Mouse (Mus musculus): ENCODE data around the gene Gm44805.
A peak's percentile ranks its signal among the peaks of the same experiment; 100 is the strongest.

Gm44805 gene

DNA sequence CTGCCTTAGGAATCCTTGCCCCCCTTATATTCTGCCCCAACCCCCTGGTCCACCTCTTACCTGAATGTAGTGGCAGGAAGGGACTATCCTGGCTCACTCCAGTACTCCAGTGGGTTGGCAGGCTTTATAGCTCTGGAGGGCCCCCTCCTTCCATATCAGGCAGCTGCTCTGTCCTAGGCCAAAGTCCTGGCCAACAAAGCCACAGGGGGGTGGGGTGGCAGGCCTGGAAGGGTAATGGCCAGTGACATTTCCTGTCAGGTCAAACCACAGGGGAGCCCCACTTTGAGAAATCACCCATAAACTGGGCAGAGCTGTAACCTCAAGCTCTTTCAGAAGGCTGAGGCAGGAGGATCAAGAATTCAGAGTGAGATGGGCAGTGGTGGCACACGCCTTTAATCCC is 4.6 kb downstream of the Gm44805 start:
- no peak for DNase-seq

GRCm38 (mm10) chr7:19675824-19676223 is 5.4 kb downstream of the Gm44805 start:
- DNase-seq, result no peak

GRCm38 (mm10) chr7:19673083-19673699 is 8.0 kb downstream of the Gm44805 start:
- no peak for DNase-seq

GRCm38 (mm10) chr7:19671511-19671910 is 9.7 kb downstream of the Gm44805 start:
- DNase-seq, result no peak

GRCm38 (mm10) chr7:19668947-19669721 is 12.1 kb downstream of the Gm44805 start:
- DNase-seq, result peak; percentile 93 to 96

DNA sequence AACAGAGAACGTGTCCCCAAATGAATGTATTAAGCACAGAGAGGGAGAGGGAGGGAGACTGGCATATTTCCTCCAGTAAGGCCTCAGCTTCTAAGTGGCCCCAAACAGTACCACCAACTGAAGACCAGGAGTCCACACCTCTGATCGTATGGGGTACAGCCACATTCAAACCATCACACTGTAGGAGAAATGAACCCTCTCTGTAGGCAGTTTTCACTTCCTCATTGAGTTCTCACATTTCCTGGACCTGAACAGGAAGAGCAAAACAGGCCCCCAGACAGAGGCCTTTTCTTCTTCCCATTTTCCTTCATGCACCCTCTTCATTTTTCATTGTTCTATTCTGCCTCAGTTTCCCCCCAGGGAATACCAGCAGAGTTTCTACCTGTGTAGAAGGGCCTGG is 13.8 kb downstream of the Gm44805 start:
- no peak for DNase-seq

GRCm38 (mm10) chr7:19666750-19667149 is 14.5 kb downstream of the Gm44805 start:
- no peak for DNase-seq

- peak; percentile 98 to 99 for DNase-seq
Measured at GRCm38 (mm10) chr7:19664955-19665841, 16.0 kb downstream of the Gm44805 start, which contains the start of gene Clptm1. Clptm1 (minus strand) TSS chr7:19665033.

DNA sequence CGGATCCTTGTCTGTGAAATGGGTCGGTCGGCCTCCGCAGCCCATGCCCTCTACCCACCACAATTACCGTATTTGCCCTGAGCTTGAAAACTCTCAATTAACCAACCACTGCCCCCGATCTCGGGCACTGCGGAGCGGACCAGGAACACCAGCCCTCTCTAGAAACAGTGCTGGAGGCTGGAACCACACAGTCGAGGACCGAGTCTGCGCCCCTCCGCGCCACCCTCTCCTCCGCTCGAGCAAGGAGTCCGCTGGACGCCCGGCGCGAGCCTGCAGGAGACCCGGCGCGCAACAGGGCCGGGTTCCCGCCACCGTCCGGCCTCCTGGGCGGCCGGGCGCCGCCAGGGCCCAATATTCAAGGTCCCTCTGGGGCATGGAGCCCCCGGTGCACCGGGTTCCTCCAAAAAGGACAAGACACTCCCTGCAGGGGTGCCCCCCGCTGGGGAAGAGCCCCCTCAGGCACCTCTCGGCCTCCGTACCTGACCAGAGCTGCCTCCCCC is 16.7 kb downstream of the Gm44805 start:
- no peak for DNase-seq

- DNase-seq, result no peak
Measured at GRCm38 (mm10) chr7:19663940-19664339, 17.3 kb downstream of the Gm44805 start.

- DNase-seq, result no peak
Measured at GRCm38 (mm10) chr7:19652614-19653013, 28.6 kb downstream of the Gm44805 start.

DNA sequence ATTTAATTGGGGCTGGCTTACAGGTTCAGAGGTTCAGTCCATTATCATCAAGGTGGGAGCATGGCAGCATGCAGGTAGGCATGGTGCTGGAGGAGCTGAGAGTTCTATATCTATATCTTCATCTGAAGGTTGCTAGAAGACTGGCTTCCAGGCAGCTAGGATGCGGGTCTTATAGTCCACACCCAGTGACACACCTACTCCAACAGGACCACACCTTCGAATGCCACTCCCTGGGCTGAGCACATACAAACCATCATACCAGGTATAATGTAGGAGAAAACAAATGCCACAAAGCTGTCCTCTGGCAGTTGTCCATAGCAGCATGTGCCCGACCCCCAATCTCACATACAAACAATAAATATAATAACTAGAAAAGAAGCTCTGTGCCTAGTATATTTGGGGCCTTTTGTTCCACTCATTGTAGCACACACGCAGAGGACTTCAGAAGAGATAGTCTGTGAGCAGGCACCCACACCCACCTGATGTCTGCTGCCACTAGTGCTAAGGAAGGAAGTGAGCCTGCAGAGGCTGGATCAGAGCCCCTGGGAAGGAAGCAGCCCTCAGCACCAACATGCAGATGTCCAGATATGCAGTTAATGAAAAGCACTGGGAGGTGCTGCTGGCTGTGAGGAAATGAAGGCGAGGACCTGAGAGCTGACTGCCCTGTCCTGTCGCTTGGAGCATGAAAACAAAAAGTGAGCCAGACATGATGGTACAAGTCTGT is 30.0 kb downstream of the Gm44805 start:
- no peak for DNase-seq

DNA sequence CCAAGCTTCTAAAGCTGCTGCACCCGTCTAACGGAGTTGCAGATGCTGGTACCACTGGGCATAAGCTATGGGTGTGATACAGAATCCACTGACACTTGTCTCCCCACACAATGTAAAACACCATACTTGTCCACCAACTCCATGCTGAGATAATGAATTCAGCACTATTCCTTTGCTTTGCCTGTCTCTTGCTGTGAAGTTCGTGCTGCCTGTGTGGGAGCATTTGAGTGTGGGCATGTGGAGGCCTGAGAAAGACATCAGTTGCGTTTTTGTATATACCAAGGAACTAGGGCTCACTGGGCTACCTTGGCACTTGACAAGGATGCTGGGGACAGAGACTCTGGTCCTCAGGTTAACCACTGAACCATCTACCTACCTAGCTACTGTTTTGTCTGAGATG is 40.0 kb downstream of the Gm44805 start:
- no peak for DNase-seq

DNA sequence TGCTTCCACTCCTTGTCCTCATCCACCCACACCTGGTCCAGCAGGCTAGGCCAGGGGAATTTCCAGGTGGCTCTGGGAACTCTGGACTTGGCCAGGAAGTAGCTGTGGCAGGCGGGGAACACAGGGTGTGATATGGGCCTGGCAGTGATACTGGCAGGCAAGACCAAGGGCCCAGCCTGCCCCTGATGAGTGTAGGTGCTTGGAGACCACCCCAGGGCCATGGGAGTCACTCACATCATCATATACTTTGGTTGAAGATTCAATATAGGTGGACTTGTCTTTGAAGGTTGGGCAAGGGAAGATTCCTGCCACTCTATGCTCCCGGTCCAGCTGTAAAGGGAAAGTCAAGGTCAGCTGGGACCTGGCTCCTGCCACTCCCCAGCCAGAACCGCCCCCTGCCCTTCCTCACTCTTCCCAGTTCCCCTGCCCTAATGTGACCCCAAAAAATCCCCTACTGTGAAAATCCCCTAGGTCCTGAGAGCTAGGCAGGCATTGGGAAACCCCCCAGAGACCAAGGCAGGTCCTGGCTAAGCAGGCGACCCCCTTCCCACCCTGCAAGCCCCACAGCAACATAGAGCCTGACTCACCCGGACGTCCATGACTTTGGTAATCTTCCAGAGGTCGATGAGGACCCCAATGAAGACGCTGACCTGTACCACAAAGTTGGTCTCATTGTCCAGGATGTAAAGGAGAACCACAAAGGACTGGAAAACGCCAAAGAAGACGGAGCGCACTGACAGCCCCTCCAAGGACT is 46.0 kb downstream of the Gm44805 start:
- DNase-seq, result no peak

DNA sequence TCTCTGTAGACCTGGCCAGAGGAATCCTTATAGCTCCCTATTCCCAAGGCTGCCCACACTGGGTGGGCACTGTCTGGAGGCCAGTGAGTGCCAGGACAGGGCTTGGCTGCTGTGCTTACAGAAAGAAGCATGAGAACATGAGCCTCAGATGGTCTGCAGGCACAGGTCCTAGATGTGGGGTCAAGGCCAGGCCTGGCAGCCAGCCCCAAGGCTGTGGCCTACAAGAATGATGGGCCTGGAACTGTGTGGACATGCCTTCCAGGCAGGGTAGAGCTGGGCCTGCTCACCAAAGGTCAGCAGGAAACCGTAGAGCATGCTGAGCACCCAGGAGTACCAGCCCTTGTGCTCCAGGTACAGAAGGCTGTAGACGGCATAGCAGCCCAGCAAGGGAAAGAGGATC is 46.6 kb downstream of the Gm44805 start:
- no peak for DNase-seq

GRCm38 (mm10) chr7:19633855-19634254 is 47.4 kb downstream of the Gm44805 start:
- no peak for DNase-seq

DNA sequence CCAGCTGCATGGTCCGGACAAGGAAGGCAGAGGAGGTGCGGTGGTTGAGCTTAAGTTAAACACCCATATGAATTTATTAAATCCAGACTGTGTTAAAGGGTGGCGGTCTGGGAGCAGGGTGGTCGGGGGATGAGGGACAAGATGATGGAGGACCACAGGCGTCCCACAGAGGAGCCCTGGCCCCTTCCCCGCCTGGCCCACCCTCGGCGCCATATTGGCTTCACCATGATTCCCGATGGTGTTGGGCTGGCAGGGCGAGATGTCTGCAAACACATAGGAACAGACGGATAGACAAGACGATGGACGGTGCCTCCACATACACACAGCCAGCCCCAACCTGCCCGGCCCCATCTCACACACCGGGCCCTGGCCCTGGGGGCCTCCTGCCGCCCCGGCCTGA is 48.0 kb downstream of the Gm44805 start:
- no peak for DNase-seq

GRCm38 (mm10) chr7:19632720-19633119 is 48.5 kb downstream of the Gm44805 start:
- DNase-seq, result no peak

DNA sequence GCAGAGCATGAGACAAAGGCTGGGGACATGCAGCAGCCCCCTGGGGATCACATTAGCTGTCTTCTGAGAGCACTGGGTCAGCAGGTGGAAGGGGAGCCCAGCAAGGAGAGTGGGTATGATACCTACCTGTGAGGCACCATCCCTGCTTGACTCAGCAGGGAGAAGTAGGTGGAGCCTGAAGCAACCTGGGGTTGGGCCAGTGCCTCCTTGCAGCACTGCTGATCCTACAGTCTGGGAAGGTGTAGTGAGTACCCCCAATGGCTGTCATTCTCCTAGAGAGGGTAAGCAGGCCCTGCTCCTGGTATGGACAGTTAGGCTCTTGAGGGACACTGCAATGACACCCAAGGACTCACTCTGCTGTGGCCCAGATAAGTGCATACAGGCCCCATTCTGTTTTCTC is 48.9 kb downstream of the Gm44805 start:
- DNase-seq, result no peak

GRCm38 (mm10) chr7:19629361-19629734 is 51.9 kb downstream of the Gm44805 start, which contains the start of gene Relb:
Relb (minus strand) TSS chr7:19629438.
- DNase-seq, result peak; percentile 84 to 88

GRCm38 (mm10) chr7:19628536-19629360 is 52.5 kb downstream of the Gm44805 start:
- DNase-seq, result peak; percentile 75

Measured in cerebellum, postnatal 36 days (tissue).